Mouse (Mus musculus): ENCODE data around the gene Adamts18. TPM values are rescaled to one million over a fixed set of nuclear protein-coding genes. Genes with fewer than 3 reads are reported as not detected.

Gene Adamts18
- polyA plus RNA-seq, 1 experiment from 2014 or later, result 0.07 TPM

DNA sequence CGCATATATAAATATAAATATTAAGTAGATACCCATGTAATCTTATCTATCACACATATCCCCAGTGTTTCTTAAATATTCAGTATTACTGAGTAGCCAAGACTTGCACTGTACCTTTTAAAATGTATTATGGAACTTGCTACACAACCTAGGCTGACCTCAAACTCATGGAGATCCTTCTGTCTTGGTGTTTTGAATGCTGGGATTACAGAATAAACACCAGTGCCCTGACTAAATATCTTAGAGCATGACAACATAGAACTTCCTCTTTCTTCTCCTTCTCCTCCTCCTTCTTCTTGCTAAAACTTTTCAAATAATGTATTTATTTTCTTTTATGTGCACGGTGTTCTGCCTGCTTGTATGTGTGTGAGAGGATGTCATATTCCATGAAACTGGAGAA is 95.4 kb downstream of the Adamts18 start:
- Histone ChIP-seq H3K27ac (ENCODE audit: low read length) (no peak overlapping the region), H3K4me3 (ENCODE audit: low read depth, low read length) (no peak overlapping the region), H3K4me2 (ENCODE audit: low read depth, low read length) (no peak overlapping the region), H3K27me3 (ENCODE audit: control insufficient read depth, insufficient read depth, low read depth, low read length) (no peaks in the 10 kb centered on the region), H3K4me1 (ENCODE audit: control insufficient read depth, low read depth, low read length) (no peaks in the 10 kb centered on the region), H3K36me3 (ENCODE audit: control insufficient read depth, insufficient read depth) (no peaks in the 10 kb centered on the region), H3K9ac (ENCODE audit: low read depth, low read length) (no peak overlapping the region), H3K9me3 (replicated peaks; ENCODE audit: control insufficient read depth, low read length) (no peaks in the 10 kb centered on the region)
- 70% methylated on average over 2 of the region's 2 CpGs for WGBS (ENCODE audit: insufficient replicate concordance)
- ATAC-seq (ENCODE audit: low read depth), result no peak

- H3K4me2 ChIP-seq (ENCODE audit: low read depth, low read length), result no peak overlapping the region
- no peaks in the 10 kb centered on the region for H3K27me3 ChIP-seq (ENCODE audit: control insufficient read depth, insufficient read depth, low read depth, low read length)
- H3K9me3 ChIP-seq (replicated peaks; ENCODE audit: control insufficient read depth, low read length), result no peaks in the 10 kb centered on the region
- H3K4me1 ChIP-seq (ENCODE audit: control insufficient read depth, low read depth, low read length), result no peaks in the 10 kb centered on the region
- WGBS (ENCODE audit: insufficient replicate concordance), result 75% methylated on average over 3 of the region's 3 CpGs
- H3K4me3 ChIP-seq (ENCODE audit: low read depth, low read length), result no peak overlapping the region
- H3K36me3 ChIP-seq (ENCODE audit: control insufficient read depth, insufficient read depth), result no peaks in the 10 kb centered on the region
- H3K27ac ChIP-seq (ENCODE audit: low read length), result no peak overlapping the region
- no peak for ATAC-seq (ENCODE audit: low read depth)
- no peak overlapping the region for H3K9ac ChIP-seq (ENCODE audit: low read depth, low read length)
Measured at GRCm38 (mm10) chr8:113752349-113752748, 96.2 kb downstream of the Adamts18 start.

GRCm38 (mm10) chr8:113735496-113736060 is 113.0 kb downstream of the Adamts18 start:
- H3K4me2 ChIP-seq (ENCODE audit: low read depth, low read length), result no peak overlapping the region
- no peaks in the 10 kb centered on the region for H3K36me3 ChIP-seq (ENCODE audit: control insufficient read depth, insufficient read depth)
- no peaks in the 10 kb centered on the region for H3K4me1 ChIP-seq (ENCODE audit: control insufficient read depth, low read depth, low read length)
- no peak overlapping the region for H3K27ac ChIP-seq (ENCODE audit: low read length)
- H3K27me3 ChIP-seq (ENCODE audit: control insufficient read depth, insufficient read depth, low read depth, low read length), result no peaks in the 10 kb centered on the region
- H3K9ac ChIP-seq (ENCODE audit: low read depth, low read length), result no peak overlapping the region
- WGBS (ENCODE audit: insufficient replicate concordance), result 45% methylated on average over 9 of the region's 9 CpGs
- H3K4me3 ChIP-seq (ENCODE audit: low read depth, low read length), result no peak overlapping the region
- ATAC-seq (ENCODE audit: low read depth), result no peak
- H3K9me3 ChIP-seq (replicated peaks; ENCODE audit: control insufficient read depth, low read length), result no peaks in the 10 kb centered on the region; the same call in 1 of the 2 replicates

GRCm38 (mm10) chr8:113725331-113725730 is 123.2 kb downstream of the Adamts18 start:
- no peaks in the 10 kb centered on the region for H3K4me1 ChIP-seq (ENCODE audit: control insufficient read depth, low read depth, low read length)
- no peak overlapping the region for H3K27ac ChIP-seq (ENCODE audit: low read length)
- ATAC-seq (ENCODE audit: low read depth), result no peak
- no peak overlapping the region for H3K9ac ChIP-seq (ENCODE audit: low read depth, low read length)
- no peaks in the 10 kb centered on the region for H3K27me3 ChIP-seq (ENCODE audit: control insufficient read depth, insufficient read depth, low read depth, low read length)
- no peak overlapping the region for H3K4me2 ChIP-seq (ENCODE audit: low read depth, low read length)
- no peaks in the 10 kb centered on the region for H3K9me3 ChIP-seq (replicated peaks; ENCODE audit: control insufficient read depth, low read length)
- 72% methylated on average over 8 of the region's 8 CpGs for WGBS (ENCODE audit: insufficient replicate concordance)
- H3K4me3 ChIP-seq (ENCODE audit: low read depth, low read length), result no peak overlapping the region
- H3K36me3 ChIP-seq (ENCODE audit: control insufficient read depth, insufficient read depth), result no peaks in the 10 kb centered on the region

DNA sequence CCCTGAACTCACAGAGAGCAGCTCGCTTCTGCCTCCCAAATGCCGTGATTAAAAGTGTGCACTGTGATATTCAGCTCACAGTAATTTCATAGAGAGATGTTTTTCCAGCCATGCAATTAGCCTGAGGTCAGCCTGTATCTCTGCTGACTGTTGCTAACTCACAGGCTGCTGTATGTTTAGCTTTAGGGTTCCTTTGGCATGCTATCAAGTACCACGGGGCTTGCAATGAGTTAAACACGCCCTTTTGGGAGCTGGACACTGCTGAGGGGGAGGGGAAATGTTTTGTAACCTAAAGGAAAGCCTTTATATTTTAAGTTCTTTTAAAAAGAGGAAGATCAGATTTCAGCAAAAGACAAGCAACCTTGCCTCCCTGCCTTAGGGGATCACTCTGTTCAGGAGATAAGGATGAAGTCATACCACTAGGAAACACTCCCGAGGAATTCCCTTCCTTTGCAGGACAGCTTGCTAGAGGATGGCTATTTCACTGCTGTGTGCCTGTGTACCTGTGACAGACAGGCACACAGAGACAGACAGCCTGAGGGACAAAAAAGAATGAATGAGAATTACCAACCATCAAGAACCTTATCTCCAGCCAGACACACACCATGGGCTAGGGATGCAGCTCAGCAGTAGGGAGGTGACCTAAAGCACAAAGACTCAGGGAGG is 124.5 kb downstream of the Adamts18 start:
- ATAC-seq (ENCODE audit: low read depth), result no peak
- H3K27me3 ChIP-seq (ENCODE audit: control insufficient read depth, insufficient read depth, low read depth, low read length), result no peaks in the 10 kb centered on the region
- 32% methylated on average over 5 of the region's 5 CpGs for whole genome bisulfite sequencing (ENCODE audit: insufficient replicate concordance)

DNA sequence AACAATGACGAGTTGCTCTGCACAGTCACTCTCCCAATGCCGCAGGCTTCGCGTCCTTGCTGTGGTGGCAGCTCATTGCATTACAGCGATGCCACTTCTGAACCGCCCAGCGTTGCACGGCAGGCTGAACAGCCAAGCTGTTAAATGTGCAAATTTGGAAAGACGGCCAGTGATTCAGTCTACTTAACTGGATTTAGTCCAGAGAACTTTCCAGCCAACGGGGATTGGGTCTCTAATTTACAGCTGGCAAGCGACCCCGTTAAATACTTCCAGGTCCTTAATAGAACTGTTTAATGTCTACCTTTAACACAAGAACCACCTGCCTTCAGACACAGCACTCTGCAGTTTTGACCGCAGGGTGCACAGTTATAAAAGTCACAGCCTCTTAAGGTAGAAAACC is 127.1 kb downstream of the Adamts18 start:
- H3K4me2 ChIP-seq (ENCODE audit: low read depth, low read length), result no peak overlapping the region
- H3K4me3 ChIP-seq (ENCODE audit: low read depth, low read length), result no peak overlapping the region
- no peak for ATAC-seq (ENCODE audit: low read depth)
- H3K36me3 ChIP-seq (ENCODE audit: control insufficient read depth, insufficient read depth), result no peaks in the 10 kb centered on the region
- H3K27ac ChIP-seq (ENCODE audit: low read length), result no peak overlapping the region
- H3K27me3 ChIP-seq (ENCODE audit: control insufficient read depth, insufficient read depth, low read depth, low read length), result no peaks in the 10 kb centered on the region
- H3K9ac ChIP-seq (ENCODE audit: low read depth, low read length), result no peak overlapping the region
- H3K9me3 ChIP-seq (replicated peaks; ENCODE audit: control insufficient read depth, low read length), result no peaks in the 10 kb centered on the region
- 76% methylated on average over 13 of the region's 13 CpGs for WGBS (ENCODE audit: insufficient replicate concordance)
- no peaks in the 10 kb centered on the region for H3K4me1 ChIP-seq (ENCODE audit: control insufficient read depth, low read depth, low read length)

More for the DNA sequence above, 124.5 kb downstream of the Adamts18 start:
- H3K4me1 ChIP-seq (ENCODE audit: control insufficient read depth, low read depth, low read length), result no peaks in the 10 kb centered on the region
- no peak overlapping the region for H3K4me3 ChIP-seq (ENCODE audit: low read depth, low read length)
- H3K27ac ChIP-seq (ENCODE audit: low read length), result no peak overlapping the region
- no peaks in the 10 kb centered on the region for H3K9me3 ChIP-seq (replicated peaks; ENCODE audit: control insufficient read depth, low read length)
- H3K9ac ChIP-seq (ENCODE audit: low read depth, low read length), result no peak overlapping the region
- H3K36me3 ChIP-seq (ENCODE audit: control insufficient read depth, insufficient read depth), result no peaks in the 10 kb centered on the region
- H3K4me2 ChIP-seq (ENCODE audit: low read depth, low read length), result no peak overlapping the region

DNA sequence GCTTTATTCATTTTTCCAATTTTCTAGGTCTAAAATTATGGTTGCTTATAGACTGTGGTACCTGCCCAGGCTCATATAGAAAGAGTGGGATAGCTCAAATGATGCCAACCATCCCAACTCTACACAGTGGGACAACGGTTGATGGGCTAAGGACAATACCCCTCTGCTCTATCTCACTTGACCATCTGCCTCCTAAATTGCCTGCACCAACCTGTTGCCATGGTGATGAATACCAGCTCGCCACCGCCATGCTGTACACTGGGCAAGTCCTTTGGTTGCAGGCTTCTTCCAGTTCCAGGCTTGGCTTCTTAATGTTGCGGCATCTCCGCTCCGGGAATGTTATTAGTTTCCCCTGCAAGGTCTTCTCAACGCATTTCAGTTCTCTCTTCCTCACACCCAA is 143.6 kb downstream of the Adamts18 start:
- Histone ChIP-seq H3K27me3 (ENCODE audit: control insufficient read depth, insufficient read depth, low read depth, low read length) (no peaks in the 10 kb centered on the region), H3K4me2 (ENCODE audit: low read depth, low read length) (no peak overlapping the region), H3K9me3 (replicated peaks; ENCODE audit: control insufficient read depth, low read length) (no peaks in the 10 kb centered on the region), H3K9ac (ENCODE audit: low read depth, low read length) (no peak overlapping the region), H3K27ac (ENCODE audit: low read length) (no peak overlapping the region), H3K4me1 (ENCODE audit: control insufficient read depth, low read depth, low read length) (no peaks in the 10 kb centered on the region), H3K4me3 (ENCODE audit: low read depth, low read length) (no peak overlapping the region), H3K36me3 (ENCODE audit: control insufficient read depth, insufficient read depth) (no peaks in the 10 kb centered on the region)
- ATAC-seq (ENCODE audit: low read depth), result no peak
- 49% methylated on average over 7 of the region's 7 CpGs for WGBS (ENCODE audit: insufficient replicate concordance)

- H3K4me3 ChIP-seq (ENCODE audit: low read depth, low read length), result no peak overlapping the region
- H3K9ac ChIP-seq (ENCODE audit: low read depth, low read length), result no peak overlapping the region
- H3K4me2 ChIP-seq (ENCODE audit: low read depth, low read length), result no peak overlapping the region
- WGBS (ENCODE audit: insufficient replicate concordance), result 63% methylated on average over 14 of the region's 14 CpGs
- no peaks in the 10 kb centered on the region for H3K9me3 ChIP-seq (replicated peaks; ENCODE audit: control insufficient read depth, low read length)
- no peaks in the 10 kb centered on the region for H3K36me3 ChIP-seq (ENCODE audit: control insufficient read depth, insufficient read depth)
- no peak overlapping the region for H3K27ac ChIP-seq (ENCODE audit: low read length)
- no peak for ATAC-seq (ENCODE audit: low read depth)
- no peaks in the 10 kb centered on the region for H3K27me3 ChIP-seq (ENCODE audit: control insufficient read depth, insufficient read depth, low read depth, low read length)
- no peaks in the 10 kb centered on the region for H3K4me1 ChIP-seq (ENCODE audit: control insufficient read depth, low read depth, low read length)
Measured at GRCm38 (mm10) chr8:113691622-113692343, 156.8 kb downstream of the Adamts18 start.

DNA sequence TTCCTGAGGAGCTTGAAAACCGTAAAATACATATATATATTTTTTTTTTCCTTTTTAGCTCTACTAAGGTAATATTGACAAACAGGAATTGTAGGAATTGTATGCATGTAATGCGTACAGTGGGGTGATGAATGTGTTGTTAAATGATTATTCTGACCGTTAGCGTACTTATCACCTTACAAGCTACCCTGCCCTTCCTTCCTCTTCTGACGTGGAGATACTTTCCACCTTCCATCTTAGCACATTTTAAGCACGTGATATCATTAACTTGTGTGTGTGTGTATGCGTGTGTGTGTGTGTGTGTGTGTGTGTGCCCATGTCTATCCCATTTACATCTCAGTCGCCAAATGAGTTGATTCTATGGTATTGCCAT is 160.0 kb downstream of the Adamts18 start:
- H3K4me1 ChIP-seq (ENCODE audit: control insufficient read depth, low read depth, low read length), result no peaks in the 10 kb centered on the region
- H3K27ac ChIP-seq (ENCODE audit: low read length), result no peak overlapping the region
- H3K36me3 ChIP-seq (ENCODE audit: control insufficient read depth, insufficient read depth), result no peaks in the 10 kb centered on the region
- H3K4me3 ChIP-seq (ENCODE audit: low read depth, low read length), result no peak overlapping the region
- no peak overlapping the region for H3K9ac ChIP-seq (ENCODE audit: low read depth, low read length)
- 46% methylated on average over 8 of the region's 8 CpGs for WGBS (ENCODE audit: insufficient replicate concordance)
- no peak overlapping the region for H3K4me2 ChIP-seq (ENCODE audit: low read depth, low read length)
- ATAC-seq (ENCODE audit: low read depth), result no peak
- no peaks in the 10 kb centered on the region for H3K27me3 ChIP-seq (ENCODE audit: control insufficient read depth, insufficient read depth, low read depth, low read length)
- no peaks in the 10 kb centered on the region for H3K9me3 ChIP-seq (replicated peaks; ENCODE audit: control insufficient read depth, low read length)
